Mouse (Mus musculus) 3T3-L1 (cell line): ENCODE results near the gene Tox3.

Experiments used
- DNase-seq: peaks from one replicate; pipeline ENCODE4 v3.0.0-alpha.2; 2015; ENCODE audit warnings: low read depth, low spot score

The Tox3 gene

DNA sequence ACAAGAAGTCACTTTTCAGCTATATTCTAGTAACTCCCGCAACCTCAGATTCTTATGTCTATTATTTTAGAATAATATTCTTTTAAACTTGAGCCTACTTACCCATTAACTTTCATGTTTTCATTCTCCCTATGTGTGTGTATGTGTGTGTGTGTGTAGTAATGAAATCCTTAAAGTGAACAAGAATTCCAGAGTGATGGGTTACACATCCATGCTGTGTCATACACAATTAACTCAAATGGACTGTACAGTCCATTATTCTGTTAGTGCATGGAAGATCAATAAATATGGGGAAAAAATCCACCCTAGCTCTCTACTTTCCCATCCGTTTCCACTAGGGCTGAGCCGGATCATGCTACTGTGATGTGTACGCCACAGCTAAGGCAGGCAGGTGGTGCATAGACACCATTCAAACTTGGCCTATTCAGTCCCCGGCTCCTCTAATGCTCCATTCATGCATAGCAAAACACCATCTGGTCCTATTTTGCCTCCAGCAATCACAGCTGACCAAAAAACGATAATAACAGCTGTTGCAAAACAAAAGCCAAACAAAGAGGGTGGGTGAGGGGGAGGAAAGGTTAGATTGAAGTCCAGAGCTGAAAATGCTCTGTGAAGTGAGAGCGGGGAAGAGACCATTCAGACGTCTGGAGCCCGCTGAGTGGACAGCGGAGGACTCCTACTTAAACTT, 103.5 kb downstream of the Tox3 start:
- no peak for DNase-seq

DNA sequence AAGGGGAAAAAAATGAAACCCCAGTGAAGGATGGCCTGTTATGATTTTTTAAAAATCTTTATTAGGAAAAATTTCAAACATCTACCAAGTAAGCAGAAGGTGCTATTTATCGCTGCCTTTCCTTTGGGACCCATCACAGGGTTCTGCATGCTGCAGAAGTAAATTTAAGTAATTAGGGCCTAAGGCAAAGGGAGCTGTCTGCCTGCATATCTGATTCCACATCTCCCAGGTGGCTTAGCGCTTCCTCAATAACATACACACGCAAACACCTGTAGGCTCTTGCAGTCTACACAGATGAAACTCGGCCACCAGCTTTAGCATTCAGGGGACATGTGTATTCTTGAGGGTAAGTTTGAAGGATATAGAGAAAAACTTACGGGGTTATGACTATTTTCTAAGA, 104.2 kb downstream of the Tox3 start:
- DNase-seq, result no peak

- DNase-seq, result no peak
Measured at GRCm38 (mm10) chr8:90242351-90242750, 105.8 kb downstream of the Tox3 start.

GRCm38 (mm10) chr8:90241461-90241860, 106.7 kb downstream of the Tox3 start:
- DNase-seq, result no peak

- no peak for DNase-seq
Measured at GRCm38 (mm10) chr8:90232501-90232900, 115.6 kb downstream of the Tox3 start.

GRCm38 (mm10) chr8:90224172-90224571, 124.0 kb downstream of the Tox3 start:
- no peak for DNase-seq

- no peak for DNase-seq
Measured at GRCm38 (mm10) chr8:90209105-90210037, 138.8 kb downstream of the Tox3 start.
